Mouse (Mus musculus): ENCODE results near the gene Gng10.

The Gng10 gene

DNA sequence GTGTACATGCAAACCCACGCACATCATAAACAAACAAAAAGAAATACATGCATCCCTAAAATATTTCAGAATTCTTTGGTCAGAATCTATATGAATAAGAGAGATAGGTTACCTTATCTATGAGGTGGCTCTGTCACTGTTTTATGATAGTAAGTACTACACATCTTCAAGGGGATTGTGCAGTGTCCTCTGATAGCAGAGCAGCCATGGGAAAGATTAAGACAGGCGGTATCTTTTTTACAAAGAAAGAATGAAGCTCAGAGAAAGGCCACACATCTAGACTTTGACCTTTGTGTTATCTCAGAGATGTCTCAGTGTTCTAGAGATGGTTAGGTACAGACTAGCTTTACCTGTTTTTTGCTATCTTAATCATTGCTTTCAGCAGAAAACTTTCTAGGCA lies 18.0 kb upstream of the Gng10 start:
- DNase-seq (ENCODE audit: low spot score in 2 of 2): no peak

DNA sequence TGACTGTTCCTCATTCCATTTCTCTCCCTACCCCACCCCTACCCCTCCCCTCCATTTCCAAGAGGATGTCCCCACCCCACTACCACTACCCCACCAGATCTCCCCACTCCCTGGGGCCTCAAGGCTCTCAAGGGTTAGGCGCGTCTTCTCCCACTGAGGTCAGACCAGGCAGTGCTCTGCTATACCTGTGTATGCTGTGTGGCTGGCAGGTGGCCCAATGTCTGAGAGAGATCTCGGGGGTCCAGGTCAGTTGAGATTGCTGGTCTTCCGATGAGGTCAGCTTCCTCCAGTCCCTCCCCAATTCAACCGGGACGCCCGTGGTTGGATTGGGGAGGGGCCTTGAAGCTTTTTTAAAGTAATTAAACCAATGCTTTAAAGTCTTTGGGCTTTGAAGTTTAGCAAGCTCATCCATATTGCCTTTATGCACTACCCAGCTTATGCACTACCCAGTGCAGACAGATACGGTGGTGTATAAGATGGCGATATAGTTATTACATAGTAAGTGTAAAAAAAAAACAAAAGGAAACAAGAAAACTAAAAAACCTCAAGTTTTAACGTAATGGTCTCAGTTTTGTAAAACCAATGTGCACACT lies 467 bp upstream of the Gng10 start:
- no peak for DNase-seq (ENCODE audit: low spot score in 2 of 2)

DNA sequence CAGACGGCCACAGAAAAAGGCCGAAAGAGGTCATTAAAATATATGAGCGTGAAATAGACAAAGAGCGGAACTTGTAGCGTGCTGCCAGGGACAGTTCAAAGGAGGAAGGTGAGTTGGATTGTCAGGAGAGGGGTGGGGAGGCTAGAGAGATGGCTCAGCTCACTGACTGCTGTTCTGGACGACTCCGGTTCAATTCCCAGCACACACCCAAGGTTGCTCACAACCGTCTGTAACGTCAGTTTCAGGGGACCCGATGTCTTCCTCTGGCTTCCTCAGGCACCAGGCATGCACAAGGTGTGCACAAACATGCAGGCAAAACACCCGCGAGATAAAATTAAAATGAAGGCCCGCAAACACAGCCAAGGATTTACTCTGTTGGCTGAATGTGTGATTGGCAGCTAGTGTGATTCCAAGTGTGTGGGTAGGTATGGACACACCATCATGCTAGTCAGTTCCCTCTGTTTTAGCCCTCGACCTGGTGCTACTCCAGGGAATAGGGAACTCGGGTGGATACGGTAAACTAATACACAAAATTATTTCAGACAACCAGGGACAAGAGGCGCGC lies 980 bp downstream of the Gng10 start:
- DNase-seq (ENCODE audit: low spot score in 2 of 2): no peak

DNA sequence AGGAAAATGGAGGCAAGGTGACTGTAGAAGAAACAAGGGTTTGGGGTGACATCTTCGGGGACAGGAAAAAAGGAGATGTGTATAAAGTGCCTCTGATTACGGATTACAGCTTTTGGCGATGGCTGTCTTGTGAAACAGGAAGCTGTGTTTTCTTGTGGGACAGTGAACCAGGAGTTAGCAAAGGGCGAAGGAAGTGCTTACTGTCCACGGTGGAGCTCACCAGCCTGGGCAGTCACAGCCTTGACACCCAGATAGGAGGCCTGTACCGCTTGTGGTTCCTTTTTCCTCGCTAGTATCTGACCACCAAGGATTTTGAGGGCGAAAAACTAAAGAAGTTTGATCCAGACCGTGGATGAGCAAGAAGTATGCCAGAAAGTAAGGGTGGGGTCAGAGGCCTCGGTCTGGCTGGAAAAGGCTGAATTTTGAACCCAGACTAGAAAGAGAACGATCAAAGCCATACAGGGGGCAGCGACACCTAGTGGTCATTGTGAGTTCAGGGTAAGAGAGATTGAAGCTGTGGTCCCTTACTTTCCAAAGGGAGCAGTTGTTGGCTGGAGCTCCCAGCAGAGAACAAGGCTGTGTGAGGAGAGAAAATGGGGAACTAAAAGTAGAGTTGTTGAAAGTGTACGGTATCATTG lies 1.7 kb downstream of the Gng10 start:
- DNase-seq (ENCODE audit: low spot score in 2 of 2): peak; percentile 77 to 91

DNA sequence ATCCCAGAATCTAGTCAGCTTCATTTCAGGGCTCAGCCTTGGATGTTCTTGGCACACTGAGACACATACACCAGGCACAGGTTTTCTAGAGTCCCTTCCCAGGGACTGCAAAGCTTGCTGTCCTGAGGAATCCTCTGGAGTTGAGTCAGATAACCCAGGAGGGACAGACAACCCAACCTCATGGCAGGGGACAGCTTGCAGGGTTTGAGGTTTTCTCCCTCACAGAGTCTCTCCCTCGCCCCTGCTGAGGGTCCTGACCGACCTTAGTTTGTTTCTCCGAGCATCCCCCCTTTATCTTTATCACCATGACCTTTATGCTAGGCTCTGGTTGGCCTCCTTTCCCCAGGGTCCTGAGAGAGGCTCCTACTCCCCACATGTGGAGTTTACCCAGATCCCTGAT lies 2.6 kb downstream of the Gng10 start:
- no peak for DNase-seq (ENCODE audit: low spot score in 2 of 2)

DNA sequence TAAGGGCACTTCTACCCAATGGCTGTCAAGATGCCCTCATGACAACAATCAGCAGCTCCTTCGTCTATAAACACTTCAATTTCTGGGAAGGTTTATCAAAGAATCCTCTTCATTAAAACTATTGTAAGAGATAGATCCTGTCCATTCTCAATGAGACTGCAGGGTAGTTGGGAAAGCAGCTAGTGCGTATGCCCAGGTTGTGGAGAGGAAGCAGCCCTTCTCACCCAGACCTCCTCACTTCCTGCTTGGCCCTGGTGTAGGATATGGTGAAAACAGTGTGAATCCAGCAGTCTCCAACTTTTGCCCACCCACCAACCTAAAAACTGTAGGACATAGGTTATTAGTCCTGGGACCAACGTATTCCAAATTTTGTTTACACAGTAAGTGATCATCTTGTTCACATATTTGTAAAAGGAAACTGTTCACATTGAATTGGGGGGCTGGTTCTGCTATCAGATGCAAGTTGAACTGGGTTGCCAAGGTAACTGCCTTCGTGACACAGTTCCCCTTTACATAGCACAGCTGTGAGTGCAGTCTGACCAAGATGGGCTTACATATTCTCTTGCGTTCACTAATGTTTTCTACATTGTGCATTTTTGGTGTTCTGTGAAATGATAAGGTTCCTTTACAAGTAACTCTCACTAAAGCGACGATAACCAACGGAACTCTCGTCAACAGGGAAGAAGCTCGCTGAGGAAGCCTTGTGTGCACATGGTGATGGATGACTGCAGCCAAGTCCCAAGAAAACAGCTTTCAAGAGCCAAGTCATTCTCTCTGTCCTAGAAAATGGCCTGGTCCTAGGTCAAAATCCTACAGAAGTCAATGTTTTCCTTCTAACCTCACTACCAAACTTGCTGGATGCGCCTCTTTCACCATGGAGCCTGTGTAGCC lies 5.8 kb downstream of the Gng10 start:
- DNase-seq (ENCODE audit: low spot score in 2 of 2): peak in 1 of 2 experiments; percentile 55

DNA sequence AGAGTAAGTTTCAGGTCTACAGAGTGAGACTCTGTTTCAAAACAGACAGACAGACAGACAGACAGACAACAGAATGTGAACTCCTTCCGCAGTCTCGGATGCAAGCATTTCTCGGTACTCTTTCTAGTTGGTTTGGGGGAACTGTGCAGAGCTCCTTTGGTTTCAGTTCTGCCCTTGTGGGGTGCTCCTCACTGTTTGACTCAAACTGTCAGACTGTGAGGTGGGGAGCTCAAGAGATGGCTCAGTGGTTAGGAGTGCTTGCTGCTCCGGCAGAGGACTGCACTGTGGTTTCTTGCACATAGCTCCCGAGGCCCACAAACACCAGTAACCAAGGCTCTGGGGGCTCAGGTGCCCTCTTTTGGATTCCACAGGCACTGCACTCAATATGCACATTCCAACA lies 8.2 kb downstream of the Gng10 start:
- DNase-seq (ENCODE audit: low spot score in 2 of 2): no peak

DNA sequence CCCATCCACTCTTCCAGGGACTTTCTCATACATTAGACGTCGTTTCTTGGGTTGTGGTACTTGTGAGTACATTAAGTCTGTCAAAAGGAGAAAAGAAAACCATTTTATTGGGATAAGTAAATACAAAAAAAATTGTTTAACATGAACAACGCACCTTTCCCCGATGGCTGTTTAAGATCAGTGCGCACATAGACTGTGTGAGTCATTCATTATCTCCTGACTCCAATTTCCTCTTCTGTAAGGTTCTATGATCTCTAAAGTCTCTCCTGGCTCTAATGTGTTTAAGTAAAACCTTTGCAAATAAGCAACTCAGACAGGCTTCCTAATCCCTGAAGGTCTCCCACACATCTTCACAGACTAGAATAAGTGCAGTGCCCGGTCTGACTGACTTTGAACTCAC lies 9.0 kb downstream of the Gng10 start:
- DNase-seq (ENCODE audit: low spot score in 2 of 2): no peak

DNA sequence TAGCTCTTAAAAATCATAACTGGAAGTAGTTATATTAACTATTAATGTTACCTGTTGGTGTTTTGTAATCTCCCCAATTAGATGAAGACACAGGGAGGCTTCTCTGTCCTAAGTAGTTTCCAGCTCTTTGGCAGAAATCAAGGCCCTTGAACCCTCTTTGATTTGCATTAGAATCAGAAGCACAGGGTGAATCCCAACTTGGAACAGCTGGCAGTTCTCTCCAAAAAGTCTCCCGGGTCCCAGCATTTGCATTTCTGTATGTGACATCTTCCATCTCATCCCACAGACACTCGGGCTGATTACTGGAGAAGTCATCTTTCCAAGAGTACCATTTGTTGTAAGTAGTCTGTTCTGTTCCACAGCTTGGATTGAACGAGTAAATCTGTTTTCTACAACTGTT lies 12.3 kb downstream of the Gng10 start:
- no peak for DNase-seq (ENCODE audit: low spot score in 2 of 2)

DNA sequence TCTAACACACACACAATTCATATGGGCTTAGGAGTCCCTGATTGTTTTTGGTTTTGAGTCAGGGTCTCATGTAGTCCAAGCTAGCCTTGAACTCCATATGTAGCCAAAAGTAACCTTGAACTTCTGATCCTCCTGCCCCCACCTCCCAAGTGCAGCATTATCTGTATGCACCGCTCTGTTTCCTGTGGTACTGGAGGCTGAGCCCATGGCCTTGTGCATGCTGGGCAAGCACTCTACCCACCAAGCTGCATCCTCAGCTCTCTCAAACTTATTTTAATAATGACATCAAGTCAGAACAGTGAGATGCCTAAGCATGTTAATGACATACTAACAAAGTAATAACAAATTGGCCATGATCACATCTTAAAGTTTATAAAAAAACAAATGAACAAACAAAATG lies 16.2 kb downstream of the Gng10 start:
- DNase-seq (ENCODE audit: low spot score in 2 of 2): no peak

DNA sequence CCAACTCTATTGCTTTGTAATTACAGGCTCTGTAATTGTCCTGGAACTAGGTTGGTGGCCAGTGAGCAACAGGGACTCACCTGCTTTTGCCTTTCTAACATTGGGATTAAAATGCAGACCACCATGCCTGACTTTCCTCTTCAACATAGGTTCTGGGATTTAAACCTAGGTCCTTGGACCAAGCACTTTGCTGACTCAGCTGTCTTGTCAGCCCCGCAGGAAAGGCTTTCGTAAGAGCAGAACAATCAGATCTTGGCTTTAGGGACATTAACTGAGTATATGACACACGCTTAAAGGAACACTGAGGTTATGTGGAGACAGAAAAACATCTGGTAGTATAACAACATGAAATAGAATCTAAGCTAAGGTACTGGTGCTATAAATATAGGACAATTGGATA lies 23.0 kb downstream of the Gng10 start:
- no peak for DNase-seq (ENCODE audit: low spot score in 2 of 2)

DNA sequence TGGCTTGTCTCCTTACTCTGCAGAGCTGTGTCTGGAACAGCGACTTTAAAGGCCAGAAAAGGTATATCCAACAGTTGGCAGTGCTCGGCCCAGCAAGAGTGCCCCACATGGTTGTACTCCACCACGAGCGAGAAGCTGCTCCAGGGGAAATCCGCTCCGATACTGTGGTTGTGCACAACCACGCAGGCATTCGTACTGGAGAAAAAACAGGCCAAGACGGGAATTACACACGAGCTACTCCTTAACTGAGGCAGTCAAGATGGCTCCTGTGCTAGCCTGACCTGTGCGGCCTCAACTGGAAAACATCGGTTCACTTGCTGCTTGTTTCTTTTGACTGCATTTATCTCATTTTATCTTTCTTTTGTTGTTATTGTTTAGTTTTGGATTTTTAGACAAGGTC lies 27.6 kb downstream of the Gng10 start:
- DNase-seq (ENCODE audit: low spot score in 2 of 2): no peak

DNA sequence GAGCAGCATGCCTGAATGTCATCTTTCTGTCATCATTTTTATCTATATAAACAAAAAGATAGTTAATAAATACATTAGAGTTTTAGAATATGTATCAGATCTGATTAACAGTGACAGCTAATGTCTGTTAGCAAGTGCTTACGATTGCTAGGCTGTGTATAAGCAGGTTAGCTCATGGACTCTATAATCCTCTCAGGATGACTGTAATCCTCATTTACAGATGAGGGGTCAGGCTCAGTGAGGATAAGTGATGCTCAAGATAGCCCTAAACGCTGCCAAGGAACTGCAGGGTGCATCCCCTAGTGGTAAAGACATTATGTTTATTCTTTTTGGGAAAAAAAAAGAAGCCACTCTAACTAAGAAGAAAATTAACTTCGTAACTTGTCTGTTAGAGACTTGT lies 34.4 kb downstream of the Gng10 start:
- no peak for DNase-seq (ENCODE audit: low spot score in 2 of 2)

DNA sequence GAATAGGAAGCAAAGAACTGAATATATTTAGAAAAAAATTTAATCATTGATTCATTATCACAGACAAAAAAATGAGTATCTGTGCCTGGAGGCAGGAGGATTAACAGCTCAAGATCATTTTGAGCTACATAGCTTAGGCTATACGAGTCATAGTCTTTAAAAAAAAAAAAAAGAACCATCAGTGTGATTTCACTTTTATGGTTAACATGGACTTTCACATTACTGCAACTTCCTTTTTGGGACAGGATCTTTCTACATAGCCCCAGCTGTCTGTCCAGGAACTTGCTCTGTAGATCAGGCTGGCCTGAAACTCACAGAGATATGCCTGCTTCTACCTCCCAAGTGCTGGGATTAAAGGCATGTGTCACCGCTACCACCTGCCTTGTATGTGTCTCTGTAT lies 48.5 kb downstream of the Gng10 start:
- DNase-seq (ENCODE audit: low spot score in 2 of 2): no peak

DNA sequence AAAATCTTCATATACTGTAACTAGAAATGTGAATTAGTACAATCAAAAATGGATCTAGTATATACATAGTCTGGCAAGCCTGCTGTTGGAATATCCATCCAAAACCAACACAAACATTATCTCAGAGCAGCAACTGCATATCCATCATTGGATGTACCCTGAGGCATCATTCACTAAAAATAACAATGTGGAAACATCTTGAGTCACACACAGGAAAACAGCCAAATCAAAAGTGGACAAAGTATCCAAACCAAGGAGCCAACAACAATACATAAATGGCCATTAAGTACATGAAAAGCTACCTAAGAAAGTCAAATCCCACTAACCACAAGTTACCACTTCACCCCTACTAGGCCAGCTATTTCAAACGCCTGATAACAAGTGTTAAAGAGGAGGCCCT lies 54.5 kb downstream of the Gng10 start:
- DNase-seq (ENCODE audit: low spot score in 2 of 2): no peak

Measured in spleen, postnatal 4 days (tissue).